ENCODE assay signal across 21 mouse cellular contexts in genomic region chr14:118465331-118465730, GRCm38 (mm10).
DNase-seq lines count a peak whose midpoint lies in the region; ATAC-seq lines count a peak whose summit lies in the region.
"Had no signal": no experiment of that assay in that cellular context is flagged by ENCODE, and none has a peak within 500 bp of the region (broad histone marks: within the 10 kb centered on the region; RNA-seq: fewer than 3 reads in every experiment).

No protein-coding gene starts in this region.

- DNase-seq in 416B (ENCODE audit: low read depth), result peak; percentile 67
- DNase-seq in thymus, postnatal 0 days (ENCODE audit: low spot score), result no peak
- DNase-seq in c-Kit-positive CD71-positive TER-119-positive erythroid progenitor cells, embryonic 14.5 days (ENCODE audit: low spot score), result no peak
- no peak for DNase-seq in left cerebral cortex, postnatal 25 days (ENCODE audit: low spot score in 2 of 2)
- no peak for DNase-seq in heart, adult 9 months (ENCODE audit: low spot score in 2 of 2)
- DNase-seq: adrenal gland, adult 8-10 months; adrenal gland, postnatal 25 days; B cell, adult 2 months; cerebellum, adult 11-12 months; cerebellum, adult 2 months; cerebellum, adult 9-10 months; cerebellum, postnatal 10 days; cerebellum, postnatal 25 days; embryo, embryonic 11 days had no signal

- intact Hi-C loops in left cerebral cortex, postnatal 25 days (cut with DNase I), result no loop called here

- peak; percentile 14 for ATAC-seq in CD4-positive, CD25-positive, alpha-beta regulatory T cell, adult 4 months
- peak; percentile 54 for ATAC-seq in common myeloid progenitor, adult 5-6 weeks (replicated peaks; ENCODE audit: low read depth, poor library complexity, severe bottlenecking)
- peak; percentile 51 for ATAC-seq in megakaryocyte, adult 5-6 weeks (ENCODE audit: poor library complexity, severe bottlenecking)
- ATAC-seq: activated CD4-positive, CD25-positive, alpha-beta regulatory T cell, adult 4 months; forebrain, embryonic 14.5 days; forebrain, embryonic 16.5 days; Patski had no signal
